Mouse (Mus musculus) midbrain, embryonic 12.5 days (tissue): ENCODE measurements around the gene Ece1. TPM values are rescaled to one million over a fixed set of nuclear protein-coding genes. Genes with fewer than 3 reads are reported as not detected.

Source experiments
- ATAC-seq: fragments of 200-750 bp; cut with Nextera tagmentation; 2 replicates; pipeline ENCODE4 v1.8.0; 2017; ENCODE audit warnings: low read depth, moderate TSS enrichment, moderate library complexity; ENCODE audit not compliant: low FRiP score
- H3K27ac ChIP-seq: fragments of 300-500 bp; sonication (generic); replicated peaks from 2 replicates; pipeline ENCODE4 v1.5.1; 2016; ENCODE audit warnings: mild to moderate bottlenecking
- H3K27me3 ChIP-seq: fragments of 300-500 bp; sonication (generic); 2 replicates; pipeline ENCODE4 v1.6.1; 2016; ENCODE audit warnings: mild to moderate bottlenecking
- H3K36me3 ChIP-seq: fragments of 300-500 bp; sonication (generic); 2 replicates; pipeline ENCODE4 v1.6.1; 2016
- H3K4me1 ChIP-seq: fragments of 300-500 bp; sonication (generic); 2 replicates; pipeline ENCODE4 v1.6.1; 2016
- H3K4me2 ChIP-seq: fragments of 300-500 bp; sonication (generic); replicated peaks from 2 replicates; pipeline ENCODE4 v1.6.1; 2016; ENCODE audit warnings: mild to moderate bottlenecking, moderate library complexity
- H3K4me3 ChIP-seq: fragments of 300-500 bp; sonication (generic); 2 replicates; pipeline ENCODE4 v1.5.1; 2016; ENCODE audit warnings: mild to moderate bottlenecking
- H3K9ac ChIP-seq: fragments of 300-500 bp; sonication (generic); replicated peaks from 2 replicates; pipeline ENCODE4 v1.6.1; 2016; ENCODE audit warnings: mild to moderate bottlenecking, moderate library complexity
- H3K9me3 ChIP-seq: fragments of 300-500 bp; sonication (generic); 2 replicates; pipeline ENCODE4 v1.6.1; 2016; ENCODE audit warnings: mild to moderate bottlenecking
- WGBS: fragments of 180-500 bp; shearing (Covaris S2); methylation state at CpG from one replicate; pipeline ENCODE4 v1.1.7; 2016; 5-methylcytosine and 5-hydroxymethylcytosine counted together
- polyA plus RNA-seq: library from polyadenylated mRNA; unstranded; fragments of >200 nt; fragmentation: Nextera tagmentation; extraction: Ambion mirVana; gene quantifications from 2 replicates; pipeline ENCODE4 v1.2.1, GENCODE M21; 2016

The Ece1 gene
- polyA plus RNA-seq, 1 experiment from 2014 or later: 17.8 TPM

- H3K9ac ChIP-seq: no peak overlapping the region
- no peak for ATAC-seq
- H3K9me3 ChIP-seq: no peaks in the 10 kb centered on the region
- no peak overlapping the region for H3K4me2 ChIP-seq
- H3K27me3 ChIP-seq: no peaks in the 10 kb centered on the region; the same call in 1 of the 2 replicates
- peaks cover 5% of the 10 kb centered on the region; the same call in 1 of the 2 replicates for H3K4me1 ChIP-seq
- no peaks in the 10 kb centered on the region for H3K36me3 ChIP-seq
- 62% methylated on average over 10 of the region's 10 CpGs for WGBS
- H3K4me3 ChIP-seq: no peak overlapping the region
- no peak overlapping the region for H3K27ac ChIP-seq
Measured at GRCm38 (mm10) chr4:137984212-137984611, 122.2 kb downstream of the Ece1 start.

GRCm38 (mm10) chr4:137984746-137985145 is 122.7 kb downstream of the Ece1 start:
- H3K4me2 ChIP-seq: no peak overlapping the region
- no peak overlapping the region for H3K9ac ChIP-seq
- no peak for ATAC-seq
- H3K4me1 ChIP-seq: peaks cover 5% of the 10 kb centered on the region; the same call in 1 of the 2 replicates
- 80% methylated on average over 5 of the region's 5 CpGs for WGBS
- H3K4me3 ChIP-seq: no peak overlapping the region
- H3K36me3 ChIP-seq: no peaks in the 10 kb centered on the region
- no peaks in the 10 kb centered on the region for H3K9me3 ChIP-seq
- no peaks in the 10 kb centered on the region; the same call in 1 of the 2 replicates for H3K27me3 ChIP-seq
- no peak overlapping the region for H3K27ac ChIP-seq

GRCm38 (mm10) chr4:137989426-137989825 is 127.4 kb downstream of the Ece1 start:
- H3K36me3 ChIP-seq: no peaks in the 10 kb centered on the region
- WGBS: 93% methylated on average over 5 of the region's 5 CpGs
- ATAC-seq: no peak

GRCm38 (mm10) chr4:137990433-137990832 is 128.4 kb downstream of the Ece1 start:
- Histone ChIP-seq H3K9ac (no peak overlapping the region), H3K4me3 (no peak overlapping the region), H3K4me2 (no peak overlapping the region), H3K4me1 (peaks cover 16% of the 10 kb centered on the region), H3K36me3 (no peaks in the 10 kb centered on the region), H3K27me3 (peaks cover 18% of the 10 kb centered on the region), H3K27ac (no peak overlapping the region), H3K9me3 (no peaks in the 10 kb centered on the region)
- 77% methylated on average over 4 of the region's 4 CpGs for WGBS
- ATAC-seq: no peak

More at GRCm38 (mm10) chr4:137989426-137989825, 127.4 kb downstream of the Ece1 start:
- Histone ChIP-seq H3K4me2 (no peak overlapping the region), H3K27me3 (peaks cover 18% of the 10 kb centered on the region), H3K27ac (no peak overlapping the region), H3K9ac (no peak overlapping the region), H3K4me3 (no peak overlapping the region), H3K4me1 (peaks cover 7% of the 10 kb centered on the region; the same call in 1 of the 2 replicates), H3K9me3 (no peaks in the 10 kb centered on the region)

GRCm38 (mm10) chr4:137991240-137991639 is 129.2 kb downstream of the Ece1 start:
- Histone ChIP-seq H3K9me3 (no peaks in the 10 kb centered on the region), H3K27me3 (peaks cover 18% of the 10 kb centered on the region), H3K4me2 (no peak overlapping the region), H3K4me1 (peaks cover 24% of the 10 kb centered on the region), H3K36me3 (peaks cover 7% of the 10 kb centered on the region; the same call in 1 of the 2 replicates), H3K27ac (no peak overlapping the region), H3K9ac (no peak overlapping the region), H3K4me3 (no peak overlapping the region)
- no peak for ATAC-seq
- WGBS: 75% methylated on average over 7 of the region's 7 CpGs

GRCm38 (mm10) chr4:137992890-137993289 is 130.9 kb downstream of the Ece1 start, which contains the start of gene Eif4g3:
Eif4g3 (plus strand) TSS chr4:137993022.
- 1% methylated on average over 39 of the region's 39 CpGs for WGBS
- Histone ChIP-seq H3K4me2 (peak within 1 kb of the TSS; percentile 84), H3K27me3 (peaks cover 18% of the 10 kb centered on the region), H3K36me3 (peaks cover 19% of the 10 kb centered on the region), H3K4me3 (peak within 1 kb of the TSS; percentile 100), H3K4me1 (peaks cover 34% of the 10 kb centered on the region), H3K9ac (peak within 1 kb of the TSS; percentile 100), H3K27ac (peak within 1 kb of the TSS; percentile 97), H3K9me3 (no peaks in the 10 kb centered on the region)
- ATAC-seq: no peak

- Histone ChIP-seq H3K27me3 (peaks cover 18% of the 10 kb centered on the region), H3K27ac (peak overlapping the region; percentile 97), H3K4me1 (peaks cover 39% of the 10 kb centered on the region), H3K4me3 (peak overlapping the region; percentile 100), H3K36me3 (peaks cover 23% of the 10 kb centered on the region), H3K4me2 (peak overlapping the region; percentile 84), H3K9me3 (no peaks in the 10 kb centered on the region), H3K9ac (peak overlapping the region; percentile 100)
- ATAC-seq: peak; percentile 95
- WGBS: under 1% methylated on average over 56 of the region's 59 CpGs
Measured at GRCm38 (mm10) chr4:137993291-137993758, 131.3 kb downstream of the Ece1 start.

- peaks cover 30% of the 10 kb centered on the region for H3K36me3 ChIP-seq
- peak overlapping the region; percentile 84 for H3K4me2 ChIP-seq
- H3K9me3 ChIP-seq: no peaks in the 10 kb centered on the region
- peaks cover 18% of the 10 kb centered on the region for H3K27me3 ChIP-seq
- H3K4me3 ChIP-seq: peak overlapping the region; percentile 100
- peaks cover 43% of the 10 kb centered on the region for H3K4me1 ChIP-seq
- ATAC-seq: peak; percentile 11
- H3K27ac ChIP-seq: peak overlapping the region; percentile 97
- H3K9ac ChIP-seq: peak overlapping the region; percentile 100
- WGBS: 2% methylated on average over 47 of the region's 60 CpGs
Measured at GRCm38 (mm10) chr4:137993821-137994561, 132.0 kb downstream of the Ece1 start.

GRCm38 (mm10) chr4:137994562-137995336 is 132.7 kb downstream of the Ece1 start:
- peaks cover 38% of the 10 kb centered on the region for H3K36me3 ChIP-seq
- peak overlapping the region; percentile 100 for H3K4me3 ChIP-seq
- H3K27me3 ChIP-seq: peaks cover 18% of the 10 kb centered on the region
- ATAC-seq: no peak
- H3K9ac ChIP-seq: peak overlapping the region; percentile 100
- 0 out of 2 replicates have a peak overlapping the region, but pooled peaks have one; percentile 97 for H3K27ac ChIP-seq
- H3K9me3 ChIP-seq: no peaks in the 10 kb centered on the region
- H3K4me1 ChIP-seq: peaks cover 49% of the 10 kb centered on the region
- peak overlapping the region; percentile 84 for H3K4me2 ChIP-seq
- 51% methylated on average over 12 of the region's 12 CpGs for WGBS

GRCm38 (mm10) chr4:137995399-137995798 is 133.4 kb downstream of the Ece1 start:
- Histone ChIP-seq H3K27ac (no peak overlapping the region), H3K36me3 (peaks cover 42% of the 10 kb centered on the region), H3K4me3 (peak overlapping the region; percentile 100), H3K4me2 (peak overlapping the region; percentile 84), H3K4me1 (peaks cover 53% of the 10 kb centered on the region), H3K27me3 (peaks cover 14% of the 10 kb centered on the region), H3K9ac (peak overlapping the region; percentile 100), H3K9me3 (no peaks in the 10 kb centered on the region)
- 83% methylated on average over 12 of the region's 12 CpGs for WGBS
- ATAC-seq: no peak

GRCm38 (mm10) chr4:137998232-137998631 is 136.2 kb downstream of the Ece1 start:
- H3K9me3 ChIP-seq: no peaks in the 10 kb centered on the region
- ATAC-seq: no peak
- H3K4me3 ChIP-seq: no peak overlapping the region
- WGBS: 70% methylated on average over 4 of the region's 4 CpGs
- H3K9ac ChIP-seq: no peak overlapping the region
- no peak overlapping the region for H3K4me2 ChIP-seq
- H3K27me3 ChIP-seq: no peaks in the 10 kb centered on the region
- peaks cover 62% of the 10 kb centered on the region for H3K36me3 ChIP-seq
- H3K4me1 ChIP-seq: peaks cover 55% of the 10 kb centered on the region
- no peak overlapping the region for H3K27ac ChIP-seq

- Histone ChIP-seq H3K4me3 (no peak overlapping the region), H3K9me3 (no peaks in the 10 kb centered on the region), H3K27me3 (no peaks in the 10 kb centered on the region), H3K27ac (no peak overlapping the region), H3K4me2 (no peak overlapping the region), H3K36me3 (peaks cover 76% of the 10 kb centered on the region), H3K9ac (0 out of 2 replicates have a peak overlapping the region, but pooled peaks have one; percentile 4), H3K4me1 (peaks cover 43% of the 10 kb centered on the region)
- ATAC-seq: no peak
- 75% methylated on average over 7 of the region's 7 CpGs for WGBS
Measured at GRCm38 (mm10) chr4:138000682-138001081, 138.6 kb downstream of the Ece1 start.
